Mouse (Mus musculus) embryonic facial prominence, embryonic 13.5 days (tissue): ENCODE measurements around the gene Gm2a. TPM values are rescaled to one million over a fixed set of nuclear protein-coding genes. Genes with fewer than 3 reads are reported as not detected.

ENCODE experiments used
- ATAC-seq: fragments of 200-750 bp; cut with Nextera tagmentation; 2 replicates; pipeline ENCODE4 v1.8.0; 2017; ENCODE audit warnings: low read depth; ENCODE audit not compliant: insufficient number of reproducible peaks, insufficient read depth, low FRiP score, low TSS enrichment
- H3K27ac ChIP-seq: fragments of 300-500 bp; sonication (generic); 2 replicates; pipeline ENCODE4 v1.5.1; 2015; ENCODE audit warnings: moderate library complexity, mild to moderate bottlenecking, inconsistent platforms
- H3K27me3 ChIP-seq: fragments of 300-500 bp; sonication (generic); 2 replicates; pipeline ENCODE4 v1.6.1; 2015; ENCODE audit warnings: mild to moderate bottlenecking, inconsistent platforms
- H3K36me3 ChIP-seq: fragments of 300-500 bp; sonication (generic); 2 replicates; pipeline ENCODE4 v1.6.1; 2015; ENCODE audit warnings: mild to moderate bottlenecking, inconsistent platforms
- H3K4me1 ChIP-seq: fragments of 300-500 bp; sonication (generic); 2 replicates; pipeline ENCODE4 v1.6.1; 2015; ENCODE audit warnings: inconsistent platforms
- H3K4me2 ChIP-seq: fragments of 300-500 bp; sonication (generic); 2 replicates; pipeline ENCODE4 v1.6.1; 2015; ENCODE audit warnings: moderate library complexity, mild to moderate bottlenecking, inconsistent platforms
- H3K4me3 ChIP-seq: fragments of 300-500 bp; sonication (generic); 2 replicates; pipeline ENCODE4 v1.5.1; 2015; ENCODE audit warnings: mild to moderate bottlenecking, inconsistent platforms
- H3K9ac ChIP-seq: fragments of 300-500 bp; sonication (generic); 2 replicates; pipeline ENCODE4 v1.6.1; 2015; ENCODE audit warnings: mild to moderate bottlenecking, inconsistent platforms
- H3K9me3 ChIP-seq: fragments of 300-500 bp; sonication (generic); 2 replicates; pipeline ENCODE4 v1.6.1; 2016; ENCODE audit warnings: inconsistent platforms
- WGBS: fragments of 180-500 bp; shearing (Covaris S2); methylation state at CpG from one replicate; pipeline ENCODE4 v1.1.7; 2015; ENCODE audit warnings: mixed read lengths; 5-methylcytosine and 5-hydroxymethylcytosine counted together
- polyA plus RNA-seq: library from polyadenylated mRNA; unstranded; fragments of >200 nt; fragmentation: Nextera tagmentation; extraction: Ambion mirVana; gene quantifications from 2 replicates; pipeline ENCODE4 v1.2.1, GENCODE M21; 2015

Gm2a gene
- polyA plus RNA-seq, 1 experiment from 2014 or later: 15.4 TPM

GRCm38 (mm10) chr11:55158785-55159359 lies 61.0 kb downstream of the Gm2a start:
- no peak for ATAC-seq
- Histone ChIP-seq H3K36me3 (no peaks in the 10 kb centered on the region), H3K27ac (no peak overlapping the region), H3K4me1 (no peaks in the 10 kb centered on the region), H3K9me3 (no peaks in the 10 kb centered on the region), H3K4me2 (no peak overlapping the region), H3K4me3 (no peak overlapping the region), H3K27me3 (no peaks in the 10 kb centered on the region), H3K9ac (no peak overlapping the region)
- WGBS: 52% methylated on average over 13 of the region's 13 CpGs

Other genes with a start within 250 kb of the Gm2a start
- gene Lyrm7, start 237.2 kb upstream of the Gm2a start, polyA plus RNA-seq: 8.0 and 10.3 TPM in 2 replicates
- gene Hint1, start 231.7 kb upstream of the Gm2a start, polyA plus RNA-seq: 576 and 670 TPM in 2 replicates
- 26.0 and 29.0 TPM in 2 replicates for gene Gpx3, start 195.7 kb upstream of the Gm2a start, polyA plus RNA-seq
- 19.8 and 20.2 TPM in 2 replicates for gene Tnip1, start 135.2 kb upstream of the Gm2a start, polyA plus RNA-seq
- gene Anxa6, start 64.7 kb upstream of the Gm2a start, polyA plus RNA-seq: 246 and 262 TPM in 2 replicates
- 0.27 and 0.41 TPM in 2 replicates for gene Ccdc69, start 20.0 kb upstream of the Gm2a start, polyA plus RNA-seq
- gene Slc36a3, start 53.6 kb downstream of the Gm2a start, polyA plus RNA-seq: not detected in 2 replicates
- gene Slc36a2, start 87.0 kb downstream of the Gm2a start, polyA plus RNA-seq: 1.3 and 2.7 TPM in 2 replicates
- 2.1 and 2.6 TPM in 2 replicates for gene Slc36a1, start 106.2 kb downstream of the Gm2a start, polyA plus RNA-seq
- 0.62 and 0.69 TPM in 2 replicates for gene Fat2, start 238.4 kb downstream of the Gm2a start, polyA plus RNA-seq